Mouse (Mus musculus): ENCODE results near the gene Lyst. TPM values are rescaled to one million over a fixed set of nuclear protein-coding genes. Genes with fewer than 3 reads are reported as not detected.
A peak's percentile ranks its signal among the peaks of the same experiment; 100 is the strongest.

Gene Lyst
- total and polyA plus RNA-seq, 3 experiments, result 2.0 to 6.8 (median 6.7) TPM

GRCm38 (mm10) chr13:13739232-13739631, 149.0 kb downstream of the Lyst start:
- 93% methylated on average over 4 of the region's 4 CpGs for WGBS

GRCm38 (mm10) chr13:13745911-13746310, 155.7 kb downstream of the Lyst start:
- H3K27ac ChIP-seq, result no peak overlapping the region
- no peak for TF ChIP-seq CTCF (IDR thresholded peaks at IDR 0.05)
- TF ChIP-seq EP300 (IDR thresholded peaks at IDR 0.05; ENCODE audit: insufficient read depth, low read depth, low read length), result no peak
- TF ChIP-seq POLR2A (IDR thresholded peaks at IDR 0.05; ENCODE audit: insufficient read depth, low read depth, low read length), result no peak
- intact Hi-C loops (cut with DNase I), result no loop called here
- 65% methylated on average over 3 of the region's 3 CpGs for WGBS
- no peaks in the 10 kb centered on the region for H3K27me3 ChIP-seq (ENCODE audit: control insufficient read depth, insufficient read depth, low read length)
- no peaks in the 10 kb centered on the region for H3K4me1 ChIP-seq (ENCODE audit: control insufficient read depth, insufficient read depth, low read length)
- DNase-seq, result no peak
- H3K9ac ChIP-seq (ENCODE audit: low read depth, low read length), result no peak overlapping the region
- no peaks in the 10 kb centered on the region; the same call in 1 of the 2 replicates for H3K36me3 ChIP-seq (ENCODE audit: control insufficient read depth, insufficient read depth, low read length)
- no peak overlapping the region for H3K4me3 ChIP-seq
- H3K79me2 ChIP-seq (replicated peaks; ENCODE audit: control insufficient read depth, insufficient read depth, low read length), result no peaks in the 10 kb centered on the region

More at GRCm38 (mm10) chr13:13739232-13739631, 149.0 kb downstream of the Lyst start:
- Histone ChIP-seq H3K27ac (no peak overlapping the region), H3K4me3 (no peak overlapping the region), H3K79me2 (replicated peaks; ENCODE audit: control insufficient read depth, insufficient read depth, low read length) (no peaks in the 10 kb centered on the region), H3K4me1 (ENCODE audit: control insufficient read depth, insufficient read depth, low read length) (no peaks in the 10 kb centered on the region), H3K36me3 (ENCODE audit: control insufficient read depth, insufficient read depth, low read length) (no peaks in the 10 kb centered on the region; the same call in 1 of the 2 replicates), H3K9ac (ENCODE audit: low read depth, low read length) (no peak overlapping the region), H3K27me3 (ENCODE audit: control insufficient read depth, insufficient read depth, low read length) (no peaks in the 10 kb centered on the region)
- no peak for TF ChIP-seq CTCF (IDR thresholded peaks at IDR 0.05)
- no peak for TF ChIP-seq EP300 (IDR thresholded peaks at IDR 0.05; ENCODE audit: insufficient read depth, low read depth, low read length)
- no peak for TF ChIP-seq POLR2A (IDR thresholded peaks at IDR 0.05; ENCODE audit: insufficient read depth, low read depth, low read length)
- no peak for DNase-seq
- intact Hi-C loops (cut with DNase I), result no loop called here

- no peak overlapping the region for H3K27ac ChIP-seq
- no peak overlapping the region for H3K9ac ChIP-seq (ENCODE audit: low read depth, low read length)
- no peaks in the 10 kb centered on the region for H3K36me3 ChIP-seq (ENCODE audit: control insufficient read depth, insufficient read depth, low read length)
- H3K27me3 ChIP-seq (ENCODE audit: control insufficient read depth, insufficient read depth, low read length), result no peaks in the 10 kb centered on the region
- no peak for TF ChIP-seq CTCF (IDR thresholded peaks at IDR 0.05)
- TF ChIP-seq POLR2A (IDR thresholded peaks at IDR 0.05; ENCODE audit: insufficient read depth, low read depth, low read length), result no peak
- no peak for TF ChIP-seq EP300 (IDR thresholded peaks at IDR 0.05; ENCODE audit: insufficient read depth, low read depth, low read length)
- DNase-seq, result peak in 1 of 2 experiments; percentile 19
- H3K4me1 ChIP-seq (ENCODE audit: control insufficient read depth, insufficient read depth, low read length), result no peaks in the 10 kb centered on the region
- H3K79me2 ChIP-seq (replicated peaks; ENCODE audit: control insufficient read depth, insufficient read depth, low read length), result no peaks in the 10 kb centered on the region
- intact Hi-C loops (cut with DNase I), result no loop called here
- no peak overlapping the region for H3K4me3 ChIP-seq
These were observed 185.7 kb downstream of the Lyst start for GRCm38 (mm10) chr13:13775778-13776494.

- no peak for DNase-seq
- no peaks in the 10 kb centered on the region for H3K27me3 ChIP-seq (ENCODE audit: control insufficient read depth, insufficient read depth, low read length)
- no peaks in the 10 kb centered on the region for H3K4me1 ChIP-seq (ENCODE audit: control insufficient read depth, insufficient read depth, low read length)
- H3K9ac ChIP-seq (ENCODE audit: low read depth, low read length), result no peak overlapping the region
- no peak overlapping the region for H3K4me3 ChIP-seq
- intact Hi-C loops (cut with DNase I), result no loop called here
- H3K36me3 ChIP-seq (ENCODE audit: control insufficient read depth, insufficient read depth, low read length), result no peaks in the 10 kb centered on the region
- TF ChIP-seq EP300 (IDR thresholded peaks at IDR 0.05; ENCODE audit: insufficient read depth, low read depth, low read length), result no peak
- TF ChIP-seq CTCF (IDR thresholded peaks at IDR 0.05), result no peak
- TF ChIP-seq POLR2A (IDR thresholded peaks at IDR 0.05; ENCODE audit: insufficient read depth, low read depth, low read length), result no peak
- WGBS, result 92% methylated on average over 11 of the region's 11 CpGs
- H3K27ac ChIP-seq, result no peak overlapping the region
- no peaks in the 10 kb centered on the region for H3K79me2 ChIP-seq (replicated peaks; ENCODE audit: control insufficient read depth, insufficient read depth, low read length)
These were observed 186.9 kb downstream of the Lyst start for GRCm38 (mm10) chr13:13777052-13777451.

- Histone ChIP-seq H3K27me3 (ENCODE audit: control insufficient read depth, insufficient read depth, low read length) (no peaks in the 10 kb centered on the region), H3K79me2 (replicated peaks; ENCODE audit: control insufficient read depth, insufficient read depth, low read length) (no peaks in the 10 kb centered on the region), H3K27ac (no peak overlapping the region), H3K4me3 (no peak overlapping the region), H3K36me3 (ENCODE audit: control insufficient read depth, insufficient read depth, low read length) (no peaks in the 10 kb centered on the region), H3K4me1 (ENCODE audit: control insufficient read depth, insufficient read depth, low read length) (no peaks in the 10 kb centered on the region), H3K9ac (ENCODE audit: low read depth, low read length) (no peak overlapping the region)
- TF ChIP-seq CTCF (IDR thresholded peaks at IDR 0.05) (no peak), POLR2A (IDR thresholded peaks at IDR 0.05; ENCODE audit: insufficient read depth, low read depth, low read length) (no peak), EP300 (IDR thresholded peaks at IDR 0.05; ENCODE audit: insufficient read depth, low read depth, low read length) (no peak)
- intact Hi-C loops (cut with DNase I), result no loop called here
- WGBS, result 91% methylated on average over 8 of the region's 8 CpGs
- DNase-seq, result no peak
These were observed 187.5 kb downstream of the Lyst start for GRCm38 (mm10) chr13:13777696-13778095.

GRCm38 (mm10) chr13:13778837-13779458, 188.8 kb downstream of the Lyst start:
- WGBS, result 81% methylated on average over 1 of the region's 1 CpGs
- no peak for TF ChIP-seq EP300 (IDR thresholded peaks at IDR 0.05; ENCODE audit: insufficient read depth, low read depth, low read length)
- Histone ChIP-seq H3K4me3 (no peak overlapping the region), H3K27ac (no peak overlapping the region), H3K4me1 (ENCODE audit: control insufficient read depth, insufficient read depth, low read length) (no peaks in the 10 kb centered on the region; the same call in 1 of the 2 replicates), H3K27me3 (ENCODE audit: control insufficient read depth, insufficient read depth, low read length) (peaks cover 3% of the 10 kb centered on the region; the same call in 1 of the 2 replicates), H3K36me3 (ENCODE audit: control insufficient read depth, insufficient read depth, low read length) (no peaks in the 10 kb centered on the region), H3K79me2 (replicated peaks; ENCODE audit: control insufficient read depth, insufficient read depth, low read length) (no peaks in the 10 kb centered on the region), H3K9ac (ENCODE audit: low read depth, low read length) (no peak overlapping the region)
- no peak for DNase-seq
- intact Hi-C loops (cut with DNase I), result no loop called here

Data from heart, adult 2 months (tissue).